8 mouse cellular contexts compared by ENCODE assay signal in genomic region chr4:46137629-46138286, GRCm38 (mm10). TPM values are rescaled to one million over a fixed set of nuclear protein-coding genes. Genes with fewer than 3 reads are reported as not detected.
DNase-seq lines count a peak whose midpoint lies in the region; ATAC-seq and TF ChIP-seq lines count a peak whose summit lies in the region.

No protein-coding gene starts in this region.

- H3K9ac ChIP-seq in forebrain, embryonic 13.5 days = peak overlapping the region; percentile 96
- H3K9ac ChIP-seq in limb, embryonic 13.5 days = peak overlapping the region; percentile 95
- peak overlapping the region; percentile 98 for H3K9ac ChIP-seq in neural tube, embryonic 13.5 days

- no peak for TF ChIP-seq CTCF in kidney, adult 2 months (conservative IDR thresholded peaks at IDR 0.05; ENCODE audit: insufficient read depth, insufficient read length, low read depth, low read length)

- H3K9me3 ChIP-seq in forebrain, embryonic 13.5 days (replicated peaks) = no peaks in the 10 kb centered on the region
- H3K9me3 ChIP-seq in limb, embryonic 13.5 days = no peaks in the 10 kb centered on the region
- no peaks in the 10 kb centered on the region for H3K9me3 ChIP-seq in neural tube, embryonic 13.5 days

- H3K27me3 ChIP-seq in kidney, adult 2 months (replicated peaks; ENCODE audit: control insufficient read depth, insufficient read depth, low read length) = no peaks in the 10 kb centered on the region
- no peaks in the 10 kb centered on the region for H3K27me3 ChIP-seq in forebrain, embryonic 13.5 days
- H3K27me3 ChIP-seq in limb, embryonic 13.5 days = no peaks in the 10 kb centered on the region
- no peaks in the 10 kb centered on the region for H3K27me3 ChIP-seq in neural tube, embryonic 13.5 days

- 6% methylated on average over 17 of the region's 17 CpGs for WGBS in kidney, adult 2 months
- 9% methylated on average over 17 of the region's 17 CpGs for WGBS in forebrain, embryonic 13.5 days
- WGBS in limb, embryonic 13.5 days = 8% methylated on average over 17 of the region's 17 CpGs
- 10% methylated on average over 17 of the region's 17 CpGs for WGBS in neural tube, embryonic 13.5 days

- H3K27ac ChIP-seq in kidney, adult 2 months (ENCODE audit: insufficient read depth, low read depth, low read length) = peak overlapping the region; percentile 49
- H3K27ac ChIP-seq in forebrain, embryonic 13.5 days = peak overlapping the region; percentile 97
- peak overlapping the region; percentile 97 for H3K27ac ChIP-seq in limb, embryonic 13.5 days
- H3K27ac ChIP-seq in neural tube, embryonic 13.5 days (replicated peaks) = peak overlapping the region; percentile 99

- no peak for DNase-seq in kidney, adult 2 months
- DNase-seq in kidney, postnatal 14 days = no peak
- peak; percentile 52 for DNase-seq in MEL-GATA-1-ER (ENCODE audit: extremely low read depth, low read depth)
- no peak for DNase-seq in cerebellum, adult 11-12 months
- no peak for DNase-seq in adrenal gland, adult 8-10 months

- peak overlapping the region; percentile 91 for H3K4me3 ChIP-seq in kidney, adult 2 months (ENCODE audit: insufficient read depth, low read depth, low read length)
- H3K4me3 ChIP-seq in forebrain, embryonic 13.5 days = peak overlapping the region; percentile 93
- H3K4me3 ChIP-seq in limb, embryonic 13.5 days = peak overlapping the region; percentile 96
- peak overlapping the region; percentile 91 for H3K4me3 ChIP-seq in neural tube, embryonic 13.5 days

- no peak for TF ChIP-seq POLR2A in kidney, adult 2 months (IDR thresholded peaks at IDR 0.05; ENCODE audit: low read depth, low read length)

- H3K36me3 ChIP-seq in kidney, adult 2 months (ENCODE audit: control insufficient read depth, insufficient read depth, low read length) = peaks cover 1% of the 10 kb centered on the region; the same call in 1 of the 2 replicates
- H3K36me3 ChIP-seq in forebrain, embryonic 13.5 days (ENCODE audit: poor library complexity, severe bottlenecking) = peaks cover 27% of the 10 kb centered on the region
- H3K36me3 ChIP-seq in limb, embryonic 13.5 days = peaks cover 26% of the 10 kb centered on the region
- H3K36me3 ChIP-seq in neural tube, embryonic 13.5 days = peaks cover 27% of the 10 kb centered on the region

- H3K4me1 ChIP-seq in kidney, adult 2 months (ENCODE audit: control insufficient read depth, insufficient read depth, low read length) = peaks cover 5% of the 10 kb centered on the region; the same call in 1 of the 2 replicates
- H3K4me1 ChIP-seq in forebrain, embryonic 13.5 days = peaks cover 28% of the 10 kb centered on the region
- H3K4me1 ChIP-seq in limb, embryonic 13.5 days = peaks cover 28% of the 10 kb centered on the region
- H3K4me1 ChIP-seq in neural tube, embryonic 13.5 days (replicated peaks) = peaks cover 39% of the 10 kb centered on the region

- H3K4me2 ChIP-seq in forebrain, embryonic 13.5 days = peak overlapping the region; percentile 87
- H3K4me2 ChIP-seq in limb, embryonic 13.5 days (replicated peaks) = peak overlapping the region; percentile 89
- H3K4me2 ChIP-seq in neural tube, embryonic 13.5 days = peak overlapping the region; percentile 93

- ATAC-seq in forebrain, embryonic 13.5 days = peak; percentile 86
- ATAC-seq in limb, embryonic 13.5 days (ENCODE audit: low FRiP score, low read depth) = peak; percentile 79
- ATAC-seq in neural tube, embryonic 13.5 days (ENCODE audit: low read depth) = peak; percentile 87

RNA-seq across cellular contexts. Expression of gene Ncbp1, which starts 0.7 kb away (rescaled TPM):
- polyA plus RNA-seq in kidney, adult 2 months (2012; rRNA removed) = 17.6 and 18.8 TPM in 2 replicates
- polyA plus RNA-seq in forebrain, embryonic 13.5 days (2015; fragmentation: Nextera tagmentation; extraction: Ambion mirVana) = 107 and 110 TPM in 2 replicates
- polyA plus RNA-seq in limb, embryonic 13.5 days (2015; fragmentation: Nextera tagmentation; extraction: Ambion mirVana) = 81.0 and 85.4 TPM in 2 replicates
- 84.1 and 98.4 TPM in 2 replicates for polyA plus RNA-seq in neural tube, embryonic 13.5 days (2015; fragmentation: Nextera tagmentation; extraction: Ambion mirVana)
- total RNA-seq in adrenal gland, adult 8-10 months (2022) = 10 to 100 TPM; 37.2 to 56.6 (median 43.4) TPM

RNA-seq across cellular contexts. Expression of gene Tstd2, which starts 0.7 kb away (rescaled TPM):
- polyA plus RNA-seq in kidney, adult 2 months (2012; rRNA removed) = 14.1 and 14.6 TPM in 2 replicates
- 44.5 and 45.5 TPM in 2 replicates for polyA plus RNA-seq in forebrain, embryonic 13.5 days (2015; fragmentation: Nextera tagmentation; extraction: Ambion mirVana)
- polyA plus RNA-seq in limb, embryonic 13.5 days (2015; fragmentation: Nextera tagmentation; extraction: Ambion mirVana) = 48.5 and 51.0 TPM in 2 replicates
- 35.2 and 36.5 TPM in 2 replicates for polyA plus RNA-seq in neural tube, embryonic 13.5 days (2015; fragmentation: Nextera tagmentation; extraction: Ambion mirVana)
- 10 to 100 TPM; 28.4 to 36.1 (median 33.0) TPM for total RNA-seq in adrenal gland, adult 8-10 months (2022)

RNA-seq across cellular contexts. Expression of gene Xpa, which starts 58.4 kb away (rescaled TPM):
- 16.0 and 26.5 TPM in 2 replicates for polyA plus RNA-seq in kidney, adult 2 months (2012; rRNA removed)
- 32.2 and 32.4 TPM in 2 replicates for polyA plus RNA-seq in forebrain, embryonic 13.5 days (2015; fragmentation: Nextera tagmentation; extraction: Ambion mirVana)
- polyA plus RNA-seq in limb, embryonic 13.5 days (2015; fragmentation: Nextera tagmentation; extraction: Ambion mirVana) = 27.7 and 33.1 TPM in 2 replicates
- polyA plus RNA-seq in neural tube, embryonic 13.5 days (2015; fragmentation: Nextera tagmentation; extraction: Ambion mirVana) = 32.0 and 32.8 TPM in 2 replicates
- 10 to 100 TPM; 15.6 to 30.6 (median 28.9) TPM for total RNA-seq in adrenal gland, adult 8-10 months (2022)

Comparison
In these comparisons a context has a peak if more than half of its experiments do, and no peak if none do; other contexts are left out.
1. H3K27ac ChIP-seq: peak in every context shown above with its lines; median percentile 99 in neural tube, embryonic 13.5 days; 97 in forebrain, embryonic 13.5 days; 97 in limb, embryonic 13.5 days; 49 in kidney, adult 2 months.